Mouse (Mus musculus) C2C12 (cell line): ENCODE results near the gene Isca1. TPM values are rescaled to one million over a fixed set of nuclear protein-coding genes. Genes with fewer than 3 reads are reported as not detected.
"Not testable (repeated sequence)": the region's sequence is repeated elsewhere in the genome, so short reads cannot be mapped to it uniquely, and the experiment has no call there.

Experiments
- H3K27me3 ChIP-seq: one replicate; pipeline ENCODE4 v1.6.1; 2011; ENCODE audit not compliant: control insufficient read depth, insufficient read depth, insufficient read length
- H3K36me3 ChIP-seq: one replicate; pipeline ENCODE4 v1.6.1; 2011; ENCODE audit not compliant: control insufficient read depth, insufficient read depth
- H3K4me3 ChIP-seq: one replicate; pipeline ENCODE4 v1.5.1; 2011; ENCODE audit warnings: mild to moderate bottlenecking, control low read depth; ENCODE audit not compliant: poor library complexity, insufficient read depth, severe bottlenecking
- H3K79me2 ChIP-seq: one replicate; pipeline ENCODE4 v1.6.1; 2011; ENCODE audit not compliant: control insufficient read depth, insufficient read depth
- H3K79me3 ChIP-seq: one replicate; pipeline ENCODE4 v1.6.1; 2011; ENCODE audit warnings: low read depth, control low read depth
- H3ac ChIP-seq: one replicate; pipeline ENCODE3; 2011; ENCODE audit warnings: low read depth; ENCODE audit not compliant: control insufficient read depth, insufficient read length
- FOSL1 ChIP-seq: IDR thresholded peaks from one replicate; pipeline ENCODE4 v1.8.0; 2011; ENCODE audit warnings: mild to moderate bottlenecking, low read length; ENCODE audit not compliant: poor library complexity, insufficient read depth, severe bottlenecking
- MYOD1 ChIP-seq: IDR thresholded peaks from one replicate; pipeline ENCODE4 v1.6.1; 2011; ENCODE audit warnings: low read depth; ENCODE audit not compliant: control insufficient read depth, insufficient read length
- USF1 ChIP-seq: IDR thresholded peaks from one replicate; pipeline ENCODE4 v1.6.1; 2011; ENCODE audit warnings: low read depth, mild to moderate bottlenecking, control low read depth, moderate library complexity
- polyA plus RNA-seq: library from polyadenylated mRNA; unstranded; fragments of >200 nt; fragmentation: generic; extraction: Trizol; gene quantifications from one replicate; pipeline ENCODE4 v1.2.1, GENCODE M21; 2012; ENCODE audit warnings: missing spikeins

Gene Isca1
- polyA plus RNA-seq, 1 experiment, result 43.2 TPM

DNA sequence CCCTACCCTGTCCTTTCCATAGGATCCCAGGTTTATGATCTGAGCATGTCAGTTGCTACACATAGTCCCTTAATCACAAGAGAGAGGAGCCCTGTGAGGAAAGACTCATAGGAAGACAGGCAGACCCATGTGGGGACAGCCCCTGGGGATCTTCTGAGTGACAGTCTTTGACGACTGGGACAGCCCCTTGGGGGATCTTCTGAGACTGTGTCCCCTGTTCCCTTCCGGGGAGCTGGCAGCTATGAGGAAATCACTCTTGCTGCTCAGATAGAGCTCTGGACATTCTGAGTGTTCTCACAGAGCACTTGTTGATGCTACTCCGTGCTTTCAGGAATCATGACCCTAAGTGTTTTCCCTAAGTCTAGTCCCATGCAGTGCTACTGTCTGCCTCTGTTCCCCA is 55.9 kb downstream of the Isca1 start:
- H3K79me2 ChIP-seq, result no peaks in the 10 kb centered on the region
- TF ChIP-seq USF1 (no peak), MYOD1 (no peak)
- no peaks in the 10 kb centered on the region for H3K79me3 ChIP-seq
- H3ac ChIP-seq, result no peak overlapping the region
- no peaks in the 10 kb centered on the region for H3K36me3 ChIP-seq
- peaks cover 22% of the 10 kb centered on the region for H3K27me3 ChIP-seq
- no peak overlapping the region for H3K4me3 ChIP-seq

GRCm38 (mm10) chr13:59711984-59712383 is 57.6 kb downstream of the Isca1 start, which contains the start of gene Spata31d1b:
Gene Spata31d1b, plus strand, starts transcription at chr13:59712284.
- not testable (repeated sequence) for H3K79me2 ChIP-seq, H3K36me3 ChIP-seq, H3ac ChIP-seq, H3K4me3 ChIP-seq, H3K79me3 ChIP-seq
- H3K27me3 ChIP-seq, result peaks cover 24% of the 10 kb centered on the region

DNA sequence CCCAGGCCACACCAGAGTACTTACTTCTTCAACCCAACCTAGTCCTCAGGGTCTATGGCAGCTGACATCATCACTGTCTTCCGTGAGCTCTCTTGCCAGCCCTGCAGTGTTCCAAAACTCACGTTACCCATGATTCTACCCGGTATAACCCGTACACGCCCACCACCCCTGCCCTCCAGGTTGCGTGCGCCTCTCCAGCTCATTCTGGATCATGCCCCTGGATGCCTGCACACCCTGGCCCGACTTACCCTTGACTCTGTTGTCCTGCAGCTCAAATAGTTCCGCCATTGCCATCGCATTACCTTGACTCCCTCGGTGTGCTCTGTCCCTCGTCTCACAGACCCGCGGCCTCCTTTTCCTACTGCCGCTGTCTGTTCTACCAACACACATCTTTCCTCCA is 59.4 kb downstream of the Isca1 start, which contains the start of gene Spata31d1a:
TSS of gene Spata31d1a (minus strand) at position 101 of the 400 bp plus-strand sequence.
- no peak within 1 kb of the TSS for H3ac ChIP-seq
- no peaks in the 10 kb centered on the region for H3K79me3 ChIP-seq
- H3K36me3 ChIP-seq, result no peaks in the 10 kb centered on the region
- H3K79me2 ChIP-seq, result no peaks in the 10 kb centered on the region
- H3K4me3 ChIP-seq, result no peak within 1 kb of the TSS
- H3K27me3 ChIP-seq, result peaks cover 18% of the 10 kb centered on the region
- TF ChIP-seq FOSL1, result no peak

Other genes starting within 250 kb of the Isca1 start
- 7.5 TPM for gene Agtpbp1, start 184.6 kb downstream of the Isca1 start, polyA plus RNA-seq
- gene Naa35, start 184.6 kb downstream of the Isca1 start, polyA plus RNA-seq, result 35.1 TPM
- gene Golm1, start 94.0 kb downstream of the Isca1 start, polyA plus RNA-seq, result 5.6 TPM
- gene 4921517D22Rik, start 75.7 kb downstream of the Isca1 start, polyA plus RNA-seq, result not detected
- gene Spata31d1a, start 59.5 kb downstream of the Isca1 start, polyA plus RNA-seq, result not detected
- gene Spata31d1b, start 57.5 kb downstream of the Isca1 start, polyA plus RNA-seq, result not detected
- not detected for gene Spata31d1d, start 38.1 kb downstream of the Isca1 start, polyA plus RNA-seq
- gene 1700014D04Rik, start 23.1 kb downstream of the Isca1 start, polyA plus RNA-seq, result 0.01 TPM
- not detected for gene Gm49354, start 12.4 kb upstream of the Isca1 start, polyA plus RNA-seq
- gene Tut7, start 53.3 kb upstream of the Isca1 start, polyA plus RNA-seq, result 13.7 TPM